Mouse (Mus musculus): ENCODE data around the gene 2010109A12Rik. TPM values are rescaled to one million over a fixed set of nuclear protein-coding genes. Genes with fewer than 3 reads are reported as not detected.

2010109A12Rik gene
- total and polyA plus RNA-seq, 2 experiments from 2014 or later: 0.80 to 1.1 TPM

DNA sequence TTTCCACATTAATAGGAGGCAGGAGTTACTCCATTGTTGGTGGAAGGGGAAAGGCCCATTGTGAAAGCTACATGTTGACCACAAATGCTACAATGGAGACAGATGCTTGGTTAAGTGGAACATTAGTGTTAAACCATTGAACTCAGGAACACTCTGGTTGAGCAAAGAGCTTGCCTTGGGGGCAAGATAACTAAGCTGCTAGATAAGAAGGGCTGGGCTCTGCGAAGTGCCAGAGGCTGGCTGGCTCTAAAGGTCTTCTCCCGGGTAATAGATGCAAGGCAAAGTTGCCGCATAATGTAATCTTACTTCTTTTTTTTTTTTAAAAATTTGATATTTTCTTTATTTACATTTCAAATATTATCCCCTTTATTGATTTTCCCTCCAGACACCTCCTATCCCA is 20.8 kb downstream of the 2010109A12Rik start:
- Histone ChIP-seq H3K36me3 (ENCODE audit: insufficient read depth) (no peaks in the 10 kb centered on the region), H3K9ac (no peak overlapping the region), H3K4me2 (ENCODE audit: low read depth) (no peak overlapping the region), H3K4me1 (ENCODE audit: insufficient read depth) (no peaks in the 10 kb centered on the region), H3K9me3 (ENCODE audit: low read length) (no peaks in the 10 kb centered on the region), H3K4me3 (ENCODE audit: low read depth, low read length) (no peak overlapping the region), H3K27ac (ENCODE audit: low read depth, low read length) (no peak overlapping the region), H3K27me3 (ENCODE audit: insufficient read depth, low read length) (no peaks in the 10 kb centered on the region)
- DNase-seq: no peak
- no peak for ATAC-seq
- no peak for TF ChIP-seq CTCF (IDR thresholded peaks at IDR 0.05; ENCODE audit: low read depth)
- 95% methylated on average over 3 of the region's 3 CpGs for WGBS

DNA sequence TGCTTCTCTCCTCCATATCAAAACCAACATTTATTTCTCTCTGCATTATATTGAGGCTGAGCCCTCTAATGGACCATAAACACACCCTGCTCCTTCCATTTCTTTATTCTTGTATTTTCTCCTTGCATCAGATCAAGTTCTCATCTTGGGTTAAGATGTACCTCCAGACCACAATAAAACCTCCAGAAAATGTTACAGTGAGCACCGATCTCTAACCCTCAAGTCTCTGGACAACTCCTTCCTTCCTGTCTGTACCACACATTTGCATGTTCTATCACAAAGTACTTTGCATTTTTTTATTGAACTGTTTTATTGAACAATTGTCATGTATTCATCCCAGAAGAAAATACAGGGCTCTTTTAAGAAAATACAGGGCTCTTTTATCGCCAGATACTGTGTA is 23.2 kb downstream of the 2010109A12Rik start:
- no peaks in the 10 kb centered on the region for H3K27me3 ChIP-seq (ENCODE audit: insufficient read depth, low read length)
- H3K4me1 ChIP-seq (ENCODE audit: insufficient read depth): no peaks in the 10 kb centered on the region
- no peak overlapping the region for H3K4me3 ChIP-seq (ENCODE audit: low read depth, low read length)
- TF ChIP-seq CTCF (IDR thresholded peaks at IDR 0.05; ENCODE audit: low read depth): no peak
- no peak overlapping the region for H3K9ac ChIP-seq
- DNase-seq: no peak
- WGBS: 72% methylated on average over 2 of the region's 2 CpGs
- H3K27ac ChIP-seq (ENCODE audit: low read depth, low read length): no peak overlapping the region
- no peaks in the 10 kb centered on the region for H3K36me3 ChIP-seq (ENCODE audit: insufficient read depth)
- H3K4me2 ChIP-seq (ENCODE audit: low read depth): no peak overlapping the region
- no peak for ATAC-seq
- H3K9me3 ChIP-seq (ENCODE audit: low read length): no peaks in the 10 kb centered on the region

DNA sequence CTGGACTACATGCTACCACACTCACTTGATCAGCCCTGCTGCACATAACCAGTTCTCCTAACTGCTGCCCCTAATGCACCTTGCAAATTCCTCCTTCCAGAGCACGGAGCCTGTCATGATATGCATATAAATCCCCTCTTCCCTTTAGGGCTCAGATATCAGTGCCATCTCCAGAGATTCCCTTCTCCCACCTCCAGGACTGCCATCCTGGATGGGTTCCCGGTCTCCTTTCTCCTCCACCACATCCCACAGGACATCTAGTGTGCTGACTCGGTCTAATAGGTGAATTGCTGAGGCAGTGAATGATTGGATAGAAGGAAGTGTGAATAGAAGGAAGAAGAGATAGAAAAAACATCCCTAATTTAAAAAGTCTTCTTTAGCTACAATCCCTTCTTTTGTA is 25.4 kb downstream of the 2010109A12Rik start:
- TF ChIP-seq CTCF (IDR thresholded peaks at IDR 0.05; ENCODE audit: low read depth): no peak
- WGBS: 72% methylated on average over 3 of the region's 3 CpGs

DNA sequence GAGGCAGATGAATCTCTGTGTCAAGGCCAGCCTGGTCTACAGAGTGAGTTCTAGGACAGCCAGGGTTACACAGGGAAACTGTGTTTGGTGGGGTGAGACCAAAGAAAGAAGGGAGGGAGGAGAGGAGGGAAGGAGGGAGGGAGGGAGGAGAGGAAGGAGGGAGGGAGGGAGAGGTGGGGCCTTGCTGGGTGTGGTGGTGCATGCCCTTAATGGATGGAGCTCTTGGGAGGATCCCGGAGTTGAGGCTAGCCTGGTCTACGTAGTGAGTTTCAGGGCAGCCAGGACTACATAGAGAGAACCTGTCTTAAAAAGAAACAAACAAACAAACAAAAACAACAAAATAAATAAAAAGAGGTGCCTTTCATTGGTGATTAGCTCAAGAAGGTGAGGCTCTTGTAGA is 26.5 kb downstream of the 2010109A12Rik start:
- no peaks in the 10 kb centered on the region for H3K9me3 ChIP-seq (ENCODE audit: low read length)
- no peak overlapping the region for H3K4me3 ChIP-seq (ENCODE audit: low read depth, low read length)
- no peak overlapping the region for H3K4me2 ChIP-seq (ENCODE audit: low read depth)
- TF ChIP-seq CTCF (IDR thresholded peaks at IDR 0.05; ENCODE audit: low read depth): no peak
- WGBS: 96% methylated on average over 2 of the region's 2 CpGs
- H3K4me1 ChIP-seq (ENCODE audit: insufficient read depth): no peaks in the 10 kb centered on the region
- no peaks in the 10 kb centered on the region for H3K27me3 ChIP-seq (ENCODE audit: insufficient read depth, low read length)
- H3K36me3 ChIP-seq (ENCODE audit: insufficient read depth): no peaks in the 10 kb centered on the region
- DNase-seq: no peak
- H3K9ac ChIP-seq: no peak overlapping the region
- no peak for ATAC-seq
- no peak overlapping the region for H3K27ac ChIP-seq (ENCODE audit: low read depth, low read length)

More for the DNA sequence above, 25.4 kb downstream of the 2010109A12Rik start:
- H3K4me2 ChIP-seq (ENCODE audit: low read depth): no peak overlapping the region
- no peak for DNase-seq
- H3K27ac ChIP-seq (ENCODE audit: low read depth, low read length): no peak overlapping the region
- no peak overlapping the region for H3K4me3 ChIP-seq (ENCODE audit: low read depth, low read length)
- H3K9me3 ChIP-seq (ENCODE audit: low read length): no peaks in the 10 kb centered on the region
- H3K36me3 ChIP-seq (ENCODE audit: insufficient read depth): no peaks in the 10 kb centered on the region
- no peak for ATAC-seq
- H3K27me3 ChIP-seq (ENCODE audit: insufficient read depth, low read length): no peaks in the 10 kb centered on the region
- no peaks in the 10 kb centered on the region for H3K4me1 ChIP-seq (ENCODE audit: insufficient read depth)
- H3K9ac ChIP-seq: no peak overlapping the region

DNA sequence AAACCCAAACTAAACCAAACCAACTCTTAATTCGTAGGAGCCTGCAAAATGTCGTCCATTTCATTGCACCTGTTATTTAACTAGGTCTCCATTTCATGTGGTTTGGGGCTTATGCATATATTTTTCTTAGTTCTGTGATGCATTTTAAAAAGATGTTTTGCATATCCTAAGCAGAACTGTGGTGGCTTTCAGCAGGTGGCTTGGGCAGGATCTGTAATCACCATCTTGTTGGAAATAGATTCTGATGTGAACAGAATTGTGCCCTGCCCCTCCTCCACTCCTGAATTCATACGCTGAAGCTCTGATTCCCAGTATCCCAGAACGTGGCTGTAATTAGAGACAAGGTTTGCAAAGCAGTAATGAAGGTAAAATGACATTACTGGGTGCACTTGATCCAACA is 27.8 kb downstream of the 2010109A12Rik start:
- DNase-seq: no peak
- Histone ChIP-seq H3K9ac (no peak overlapping the region), H3K4me3 (ENCODE audit: low read depth, low read length) (no peak overlapping the region), H3K27me3 (ENCODE audit: insufficient read depth, low read length) (no peaks in the 10 kb centered on the region), H3K9me3 (ENCODE audit: low read length) (no peaks in the 10 kb centered on the region), H3K27ac (ENCODE audit: low read depth, low read length) (no peak overlapping the region), H3K36me3 (ENCODE audit: insufficient read depth) (no peaks in the 10 kb centered on the region), H3K4me2 (ENCODE audit: low read depth) (no peak overlapping the region), H3K4me1 (ENCODE audit: insufficient read depth) (no peaks in the 10 kb centered on the region)
- 37% methylated on average over 4 of the region's 4 CpGs for WGBS
- TF ChIP-seq CTCF (IDR thresholded peaks at IDR 0.05; ENCODE audit: low read depth): no peak
- peak; percentile 27; the same call in 1 of the 2 replicates for ATAC-seq

DNA sequence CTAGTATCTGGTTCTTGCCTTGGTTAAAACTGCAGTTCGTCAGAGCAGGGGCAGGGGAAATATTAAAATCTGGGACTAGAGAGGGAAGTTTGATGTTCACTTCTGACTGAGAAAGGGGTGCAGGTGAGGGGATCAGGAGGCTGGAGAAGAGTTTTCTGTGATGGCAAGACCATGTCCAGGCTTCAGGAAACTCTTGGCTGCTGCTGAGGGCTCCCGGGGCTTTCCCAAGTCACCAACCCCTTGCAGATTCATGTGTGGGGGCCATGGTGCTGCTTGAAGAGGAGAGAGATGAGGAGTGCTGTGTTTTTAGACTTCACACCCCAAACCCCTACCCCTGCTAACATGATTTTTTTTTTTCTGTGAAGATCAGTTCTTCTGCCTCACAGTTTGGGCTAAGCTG is 28.3 kb downstream of the 2010109A12Rik start:
- H3K27me3 ChIP-seq (ENCODE audit: insufficient read depth, low read length): no peaks in the 10 kb centered on the region
- H3K4me3 ChIP-seq (ENCODE audit: low read depth, low read length): no peak overlapping the region
- no peak overlapping the region for H3K27ac ChIP-seq (ENCODE audit: low read depth, low read length)
- H3K36me3 ChIP-seq (ENCODE audit: insufficient read depth): no peaks in the 10 kb centered on the region
- H3K9me3 ChIP-seq (ENCODE audit: low read length): no peaks in the 10 kb centered on the region
- no peaks in the 10 kb centered on the region for H3K4me1 ChIP-seq (ENCODE audit: insufficient read depth)
- H3K4me2 ChIP-seq (ENCODE audit: low read depth): no peak overlapping the region
- 78% methylated on average over 2 of the region's 2 CpGs for WGBS
- no peak for ATAC-seq
- H3K9ac ChIP-seq: no peak overlapping the region
- DNase-seq: no peak
- no peak for TF ChIP-seq CTCF (IDR thresholded peaks at IDR 0.05; ENCODE audit: low read depth)

DNA sequence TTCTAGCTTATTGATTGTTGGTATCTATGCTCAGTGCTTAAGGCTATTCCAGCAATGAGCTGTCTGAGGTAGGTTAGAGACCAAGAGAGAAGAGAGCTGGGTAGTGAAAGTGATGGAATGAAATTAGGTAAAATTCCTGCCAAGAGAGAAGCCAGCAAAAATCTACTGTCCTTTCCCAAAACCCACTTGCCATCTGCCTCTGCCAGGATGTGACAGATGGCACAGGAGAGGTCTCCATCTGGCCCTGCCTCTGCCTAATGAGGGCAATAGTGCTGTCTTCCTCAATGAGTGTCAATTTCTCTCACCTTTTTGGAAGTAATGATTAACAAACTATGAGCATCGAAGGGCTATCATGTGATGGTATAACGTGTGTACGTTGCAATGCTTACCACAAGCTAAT is 29.6 kb downstream of the 2010109A12Rik start:
- no peak overlapping the region for H3K9ac ChIP-seq
- H3K4me1 ChIP-seq (ENCODE audit: insufficient read depth): no peaks in the 10 kb centered on the region
- no peak overlapping the region for H3K27ac ChIP-seq (ENCODE audit: low read depth, low read length)
- no peak overlapping the region for H3K4me2 ChIP-seq (ENCODE audit: low read depth)
- no peaks in the 10 kb centered on the region for H3K36me3 ChIP-seq (ENCODE audit: insufficient read depth)
- H3K27me3 ChIP-seq (ENCODE audit: insufficient read depth, low read length): no peaks in the 10 kb centered on the region
- no peaks in the 10 kb centered on the region for H3K9me3 ChIP-seq (ENCODE audit: low read length)
- no peak for ATAC-seq
- DNase-seq: no peak
- H3K4me3 ChIP-seq (ENCODE audit: low read depth, low read length): no peak overlapping the region
- TF ChIP-seq CTCF (IDR thresholded peaks at IDR 0.05; ENCODE audit: low read depth): no peak
- WGBS: 56% methylated on average over 3 of the region's 3 CpGs

DNA sequence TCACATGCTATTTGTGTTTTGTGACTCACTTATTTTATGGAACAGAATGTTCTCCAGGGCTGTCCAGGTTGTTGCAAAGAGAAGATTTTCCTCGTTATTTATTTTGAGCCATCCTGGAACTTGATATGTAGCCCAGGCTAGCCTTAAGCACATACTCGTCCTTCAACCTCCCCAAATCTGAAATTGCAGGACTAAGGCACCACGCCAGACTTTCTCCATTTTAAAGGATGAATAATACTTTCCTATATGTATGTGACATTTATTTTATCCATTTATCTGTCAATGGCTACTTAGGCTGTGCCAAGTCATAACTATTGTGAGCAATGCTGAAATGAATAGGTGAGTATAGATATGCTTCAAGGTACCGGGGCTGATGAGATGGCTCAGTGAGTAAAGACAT is 30.2 kb downstream of the 2010109A12Rik start:
- Histone ChIP-seq H3K9me3 (ENCODE audit: low read length) (no peaks in the 10 kb centered on the region), H3K9ac (no peak overlapping the region), H3K27me3 (ENCODE audit: insufficient read depth, low read length) (no peaks in the 10 kb centered on the region), H3K4me3 (ENCODE audit: low read depth, low read length) (no peak overlapping the region), H3K36me3 (ENCODE audit: insufficient read depth) (no peaks in the 10 kb centered on the region), H3K4me1 (ENCODE audit: insufficient read depth) (no peaks in the 10 kb centered on the region), H3K4me2 (ENCODE audit: low read depth) (no peak overlapping the region), H3K27ac (ENCODE audit: low read depth, low read length) (no peak overlapping the region)
- DNase-seq (no peak), ATAC-seq (no peak)
- TF ChIP-seq CTCF (IDR thresholded peaks at IDR 0.05; ENCODE audit: low read depth): no peak
- WGBS: 81% methylated on average over 4 of the region's 4 CpGs

Measured in forebrain, postnatal 0 days (tissue).